Mouse (Mus musculus): Measurements from ENCODE around the gene Zbtb16. TPM values are rescaled to one million over a fixed set of nuclear protein-coding genes. Genes with fewer than 3 reads are reported as not detected.
A peak's percentile ranks its signal among the peaks of the same experiment; 100 is the strongest.

Zbtb16 gene
- total and polyA plus RNA-seq, 3 experiments: 0.34 to 3.0 (median 0.90) TPM

DNA sequence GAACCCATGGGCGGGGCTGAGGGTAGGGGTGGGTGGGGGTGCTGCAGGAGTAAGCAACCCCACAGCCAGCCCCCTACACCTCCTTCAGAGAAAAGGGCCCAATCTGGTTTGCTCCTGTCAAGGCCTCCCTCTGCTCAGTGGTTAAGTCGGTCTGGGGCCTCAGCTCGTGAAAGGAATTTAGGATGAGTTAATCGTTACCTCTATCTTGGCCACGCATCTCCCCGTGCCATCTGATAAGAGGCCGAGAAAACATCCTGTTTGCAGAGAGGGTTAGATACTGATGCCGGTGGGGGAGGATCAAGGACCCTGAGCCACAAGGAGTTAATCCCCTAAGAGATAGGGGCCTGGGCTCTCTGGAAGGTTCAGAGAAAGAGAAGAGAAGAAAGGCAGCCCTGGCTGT is 40.9 kb downstream of the Zbtb16 start:
- H3K4me2 ChIP-seq (ENCODE audit: insufficient read depth, low read depth, poor library complexity, severe bottlenecking): no peak overlapping the region
- H3K27me3 ChIP-seq (replicated peaks): no peaks in the 10 kb centered on the region
- H3K27ac ChIP-seq (ENCODE audit: insufficient read depth, low read depth): no peak overlapping the region
- in situ Hi-C loops (cut with MboI; ENCODE audit: low pct_ligation_motif_present, low pct_unique_long_range_greater_than_20kb, low sequenced_read_pairs) (no loop called here), dilution Hi-C loops (cut with MboI; ENCODE audit: extremely low pct_ligation_motif_present, extremely low pct_unique_long_range_greater_than_20kb, low sequenced_read_pairs) (no loop called here)
- no peak for DNase-seq (ENCODE audit: extremely low read depth)
- peaks cover 4 to 6% of the 10 kb centered on the region in 2 experiments for H3K36me3 ChIP-seq (replicated peaks in 1 of 2; ENCODE audit: control insufficient read depth in 1 of 2, insufficient read depth in 1 of 2, low read length in 1 of 2)
- no peak overlapping the region for H3K9ac ChIP-seq (ENCODE audit: insufficient read depth, low read depth)
- peaks cover 0 to 11% of the 10 kb centered on the region in 2 experiments; a peak in 1 of 4 replicates for H3K4me1 ChIP-seq (ENCODE audit: control insufficient read depth in 1 of 2, insufficient read depth in 2 of 2)
- H3K79me2 ChIP-seq (replicated peaks; ENCODE audit: control insufficient read depth, extremely low read depth, insufficient read depth, poor library complexity, severe bottlenecking): no peaks in the 10 kb centered on the region; the same call in 1 of the 2 replicates
- H3K4me3 ChIP-seq (replicated peaks in 1 of 3; ENCODE audit: low read depth in 2 of 3, low read length in 2 of 3, poor library complexity in 1 of 3): no peak overlapping the region
- TF ChIP-seq MAFK (IDR thresholded peaks at IDR 0.05; ENCODE audit: insufficient replicate concordance, low read length) (no peak), MXI1 (IDR thresholded peaks at IDR 0.05; ENCODE audit: low read depth, low read length) (no peak), HCFC1 (IDR thresholded peaks at IDR 0.05; ENCODE audit: low read depth, low read length) (no peak), ZKSCAN1 (IDR thresholded peaks at IDR 0.05; ENCODE audit: borderline replicate concordance, low read depth, low read length) (no peak), TCF12 (IDR thresholded peaks at IDR 0.05; ENCODE audit: low read depth, low read length) (no peak), IRF4 (IDR thresholded peaks at IDR 0.05; ENCODE audit: low read depth, low read length) (no peak), RAD21 (IDR thresholded peaks at IDR 0.05; ENCODE audit: low read depth, low read length) (no peak), SMC3 (IDR thresholded peaks at IDR 0.05; ENCODE audit: low read depth, low read length) (no peak)
- H3K9me3 ChIP-seq (replicated peaks; ENCODE audit: low read length): no peaks in the 10 kb centered on the region

DNA sequence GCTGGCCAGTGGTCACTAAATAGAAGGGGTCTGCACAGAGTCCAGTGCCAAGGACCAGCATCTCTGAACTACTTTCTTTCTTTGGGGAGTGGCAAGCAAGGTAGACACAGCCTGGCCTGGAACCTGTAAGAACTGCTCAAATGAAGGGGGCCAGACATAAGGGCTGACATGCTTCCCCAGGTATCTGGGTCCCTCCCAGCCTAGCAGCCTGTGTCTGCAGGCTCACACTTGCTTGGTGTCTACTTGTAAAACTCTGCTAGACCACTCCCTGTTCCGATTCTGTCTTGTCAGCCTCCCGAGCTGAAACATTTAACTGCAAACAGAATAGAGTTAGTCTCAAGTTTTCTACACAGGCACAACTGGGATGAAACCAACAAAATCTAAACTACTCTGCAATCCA is 41.6 kb downstream of the Zbtb16 start:
- no peak overlapping the region for H3K27ac ChIP-seq (ENCODE audit: insufficient read depth, low read depth)
- no peaks in the 10 kb centered on the region for H3K9me3 ChIP-seq (replicated peaks; ENCODE audit: low read length)
- no peak overlapping the region for H3K9ac ChIP-seq (ENCODE audit: insufficient read depth, low read depth)
- no peaks in the 10 kb centered on the region; the same call in 1 of the 2 replicates for H3K79me2 ChIP-seq (replicated peaks; ENCODE audit: control insufficient read depth, extremely low read depth, insufficient read depth, poor library complexity, severe bottlenecking)
- in situ Hi-C loops (cut with MboI; ENCODE audit: low pct_ligation_motif_present, low pct_unique_long_range_greater_than_20kb, low sequenced_read_pairs) (no loop called here), dilution Hi-C loops (cut with MboI; ENCODE audit: extremely low pct_ligation_motif_present, extremely low pct_unique_long_range_greater_than_20kb, low sequenced_read_pairs) (no loop called here)
- DNase-seq (ENCODE audit: extremely low read depth): no peak
- H3K4me2 ChIP-seq (ENCODE audit: insufficient read depth, low read depth, poor library complexity, severe bottlenecking): no peak overlapping the region
- TF ChIP-seq MAFK (IDR thresholded peaks at IDR 0.05; ENCODE audit: insufficient replicate concordance, low read length) (no peak), ZKSCAN1 (IDR thresholded peaks at IDR 0.05; ENCODE audit: borderline replicate concordance, low read depth, low read length) (no peak), USF1 (IDR thresholded peaks at IDR 0.05; ENCODE audit: low read depth, low read length) (no peak), ZNF384 (IDR thresholded peaks at IDR 0.05; ENCODE audit: low read depth, low read length) (no peak), MEF2A (IDR thresholded peaks at IDR 0.05; ENCODE audit: borderline replicate concordance, low read depth, low read length) (no peak)
- H3K4me1 ChIP-seq (ENCODE audit: control insufficient read depth in 1 of 2, insufficient read depth in 2 of 2): peaks cover 1 to 13% of the 10 kb centered on the region in 2 experiments; a peak in 3 of 4 replicates
- peaks cover 4 to 6% of the 10 kb centered on the region in 2 experiments for H3K36me3 ChIP-seq (replicated peaks in 1 of 2; ENCODE audit: control insufficient read depth in 1 of 2, insufficient read depth in 1 of 2, low read length in 1 of 2)
- no peak overlapping the region for H3K4me3 ChIP-seq (replicated peaks in 1 of 3; ENCODE audit: low read depth in 2 of 3, low read length in 2 of 3, poor library complexity in 1 of 3)
- no peaks in the 10 kb centered on the region for H3K27me3 ChIP-seq (replicated peaks)

- Histone ChIP-seq H3K4me2 (ENCODE audit: insufficient read depth, low read depth, poor library complexity, severe bottlenecking) (no peak overlapping the region), H3K36me3 (replicated peaks in 1 of 2; ENCODE audit: control insufficient read depth in 1 of 2, insufficient read depth in 1 of 2, low read length in 1 of 2) (peaks cover 4 to 6% of the 10 kb centered on the region in 2 experiments), H3K9me3 (replicated peaks; ENCODE audit: low read length) (no peaks in the 10 kb centered on the region), H3K4me3 (replicated peaks in 1 of 3; ENCODE audit: low read depth in 2 of 3, low read length in 2 of 3, poor library complexity in 1 of 3) (no peak overlapping the region), H3K27me3 (replicated peaks) (no peaks in the 10 kb centered on the region), H3K27ac (ENCODE audit: insufficient read depth, low read depth) (no peak overlapping the region), H3K79me2 (replicated peaks; ENCODE audit: control insufficient read depth, extremely low read depth, insufficient read depth, poor library complexity, severe bottlenecking) (no peaks in the 10 kb centered on the region; the same call in 1 of the 2 replicates), H3K9ac (ENCODE audit: insufficient read depth, low read depth) (no peak overlapping the region), H3K4me1 (ENCODE audit: control insufficient read depth in 1 of 2, insufficient read depth in 2 of 2) (peaks cover 7 to 20% of the 10 kb centered on the region in 2 experiments; a peak in 3 of 4 replicates)
- TF ChIP-seq ZNF384 (IDR thresholded peaks at IDR 0.05; ENCODE audit: low read depth, low read length) (peak; percentile 66), MAX (IDR thresholded peaks at IDR 0.05; ENCODE audit: low read length) (no peak)
- DNase-seq (ENCODE audit: extremely low read depth): no peak
- dilution Hi-C loops (cut with MboI; ENCODE audit: extremely low pct_ligation_motif_present, extremely low pct_unique_long_range_greater_than_20kb, low sequenced_read_pairs): no loop called here
- in situ Hi-C loops (cut with MboI; ENCODE audit: low pct_ligation_motif_present, low pct_unique_long_range_greater_than_20kb, low sequenced_read_pairs): no loop called here
These were observed 42.3 kb downstream of the Zbtb16 start for GRCm38 (mm10) chr9:48793638-48794188.
